Mouse (Mus musculus) liver, embryonic 15.5 days (tissue): Measurements from ENCODE around the gene Podn. TPM values are rescaled to one million over a fixed set of nuclear protein-coding genes. Genes with fewer than 3 reads are reported as not detected.

Experiments
- ATAC-seq: fragments of 200-750 bp; cut with Nextera tagmentation; 2 replicates; pipeline ENCODE4 v1.8.0; 2017; ENCODE audit warnings: moderate number of reproducible peaks, mild to moderate bottlenecking, moderate library complexity; ENCODE audit not compliant: insufficient read depth
- H3K27ac ChIP-seq: fragments of 300-500 bp; sonication (generic); replicated peaks from 2 replicates; pipeline ENCODE4 v1.5.1; 2015; ENCODE audit warnings: mild to moderate bottlenecking, inconsistent platforms
- H3K27me3 ChIP-seq: fragments of 300-500 bp; sonication (generic); 2 replicates; pipeline ENCODE4 v1.6.1; 2015; ENCODE audit warnings: mild to moderate bottlenecking, inconsistent platforms
- H3K36me3 ChIP-seq: fragments of 300-500 bp; sonication (generic); replicated peaks from 2 replicates; pipeline ENCODE4 v1.6.1; 2015; ENCODE audit warnings: moderate library complexity, mild to moderate bottlenecking, inconsistent platforms
- H3K4me1 ChIP-seq: fragments of 300-500 bp; sonication (generic); replicated peaks from 2 replicates; pipeline ENCODE4 v1.6.1; 2015; ENCODE audit warnings: inconsistent platforms
- H3K4me2 ChIP-seq: fragments of 300-500 bp; sonication (generic); 2 replicates; pipeline ENCODE4 v1.6.1; 2015; ENCODE audit warnings: moderate library complexity, mild to moderate bottlenecking, inconsistent platforms
- H3K4me3 ChIP-seq: fragments of 300-500 bp; sonication (generic); replicated peaks from 2 replicates; pipeline ENCODE4 v1.5.1; 2015; ENCODE audit warnings: mild to moderate bottlenecking, inconsistent platforms
- H3K9ac ChIP-seq: fragments of 300-500 bp; sonication (generic); 2 replicates; pipeline ENCODE4 v1.6.1; 2015; ENCODE audit warnings: moderate library complexity, mild to moderate bottlenecking, inconsistent platforms
- H3K9me3 ChIP-seq: fragments of 300-500 bp; sonication (generic); replicated peaks from 2 replicates; pipeline ENCODE4 v1.6.1; 2016; ENCODE audit warnings: inconsistent platforms
- WGBS: fragments of 180-500 bp; shearing (Covaris S2); methylation state at CpG from one replicate; pipeline ENCODE4 v1.1.7; 2015; ENCODE audit warnings: mixed read lengths; ENCODE audit not compliant: insufficient replicate concordance; 5-methylcytosine and 5-hydroxymethylcytosine counted together
- polyA plus RNA-seq: library from polyadenylated mRNA; unstranded; fragments of >200 nt; fragmentation: Nextera tagmentation; extraction: Ambion mirVana; gene quantifications from 2 replicates; pipeline ENCODE4 v1.2.1, GENCODE M21; 2015

Gene Podn
- polyA plus RNA-seq, 1 experiment from 2014 or later = 0.17 TPM

GRCm38 (mm10) chr4:107983717-107984116, 112.5 kb downstream of the Podn start:
- Histone ChIP-seq H3K9me3 (no peaks in the 10 kb centered on the region), H3K27me3 (peaks cover under 1% of the 10 kb centered on the region; the same call in 1 of the 2 replicates), H3K4me3 (no peak overlapping the region), H3K36me3 (no peaks in the 10 kb centered on the region), H3K4me2 (no peak overlapping the region), H3K27ac (no peak overlapping the region), H3K9ac (no peak overlapping the region), H3K4me1 (0 out of 2 replicates have a peak, but pooled peaks cover 2% of the 10 kb centered on the region)
- WGBS = 57% methylated on average over 1 of the region's 1 CpGs
- no peak for ATAC-seq

- Histone ChIP-seq H3K36me3 (no peaks in the 10 kb centered on the region), H3K4me2 (no peak overlapping the region), H3K9me3 (no peaks in the 10 kb centered on the region), H3K9ac (no peak overlapping the region), H3K4me3 (no peak overlapping the region), H3K27ac (no peak overlapping the region), H3K27me3 (no peaks in the 10 kb centered on the region), H3K4me1 (0 out of 2 replicates have a peak, but pooled peaks cover 2% of the 10 kb centered on the region)
- WGBS = 69% methylated on average over 6 of the region's 6 CpGs
- ATAC-seq = no peak
Observed at GRCm38 (mm10) chr4:107980002-107980600, 116.1 kb downstream of the Podn start.

- no peak overlapping the region for H3K27ac ChIP-seq
- no peak for ATAC-seq
- WGBS = 31% methylated on average over 2 of the region's 2 CpGs
Observed at GRCm38 (mm10) chr4:107979530-107979929, 116.7 kb downstream of the Podn start.

GRCm38 (mm10) chr4:107977593-107977992, 118.7 kb downstream of the Podn start:
- no peak overlapping the region for H3K4me2 ChIP-seq
- 59% methylated on average over 4 of the region's 4 CpGs for WGBS
- no peaks in the 10 kb centered on the region for H3K9me3 ChIP-seq
- H3K9ac ChIP-seq = no peak overlapping the region
- no peak overlapping the region for H3K4me3 ChIP-seq
- no peaks in the 10 kb centered on the region for H3K36me3 ChIP-seq
- ATAC-seq = no peak
- H3K27me3 ChIP-seq = no peaks in the 10 kb centered on the region
- H3K4me1 ChIP-seq = 0 out of 2 replicates have a peak, but pooled peaks cover 2% of the 10 kb centered on the region
- no peak overlapping the region for H3K27ac ChIP-seq

More at GRCm38 (mm10) chr4:107979530-107979929, 116.7 kb downstream of the Podn start:
- H3K27me3 ChIP-seq = no peaks in the 10 kb centered on the region
- no peaks in the 10 kb centered on the region for H3K9me3 ChIP-seq
- H3K4me3 ChIP-seq = no peak overlapping the region
- no peak overlapping the region for H3K4me2 ChIP-seq
- no peak overlapping the region for H3K9ac ChIP-seq
- H3K36me3 ChIP-seq = no peaks in the 10 kb centered on the region
- 0 out of 2 replicates have a peak, but pooled peaks cover 2% of the 10 kb centered on the region for H3K4me1 ChIP-seq

GRCm38 (mm10) chr4:107975004-107975403, 121.2 kb downstream of the Podn start:
- H3K4me3 ChIP-seq = no peak overlapping the region
- no peak overlapping the region for H3K9ac ChIP-seq
- no peaks in the 10 kb centered on the region for H3K27me3 ChIP-seq
- ATAC-seq = no peak
- WGBS = 71% methylated on average over 7 of the region's 7 CpGs
- H3K36me3 ChIP-seq = no peaks in the 10 kb centered on the region
- H3K27ac ChIP-seq = no peak overlapping the region
- no peaks in the 10 kb centered on the region for H3K9me3 ChIP-seq
- H3K4me2 ChIP-seq = no peak overlapping the region
- H3K4me1 ChIP-seq = no peaks in the 10 kb centered on the region

- H3K4me2 ChIP-seq = no peak overlapping the region
- no peak overlapping the region for H3K9ac ChIP-seq
- H3K27me3 ChIP-seq = no peaks in the 10 kb centered on the region
- no peak overlapping the region for H3K27ac ChIP-seq
- no peak overlapping the region for H3K4me3 ChIP-seq
- WGBS = 71% methylated on average over 11 of the region's 11 CpGs
- no peak for ATAC-seq
- H3K4me1 ChIP-seq = no peaks in the 10 kb centered on the region
- no peaks in the 10 kb centered on the region for H3K9me3 ChIP-seq
- no peaks in the 10 kb centered on the region for H3K36me3 ChIP-seq
Observed at GRCm38 (mm10) chr4:107974527-107974926, 121.7 kb downstream of the Podn start.

GRCm38 (mm10) chr4:107971162-107971561, 125.1 kb downstream of the Podn start:
- 58% methylated on average over 1 of the region's 1 CpGs for WGBS
- H3K9me3 ChIP-seq = no peaks in the 10 kb centered on the region
- no peaks in the 10 kb centered on the region for H3K36me3 ChIP-seq
- no peaks in the 10 kb centered on the region for H3K4me1 ChIP-seq
- ATAC-seq = no peak
- no peak overlapping the region for H3K4me3 ChIP-seq
- no peaks in the 10 kb centered on the region for H3K27me3 ChIP-seq
- H3K4me2 ChIP-seq = no peak overlapping the region
- no peak overlapping the region for H3K27ac ChIP-seq
- no peak overlapping the region for H3K9ac ChIP-seq

- H3K4me1 ChIP-seq = no peaks in the 10 kb centered on the region
- no peaks in the 10 kb centered on the region for H3K36me3 ChIP-seq
- no peak overlapping the region for H3K4me2 ChIP-seq
- H3K27ac ChIP-seq = no peak overlapping the region
- H3K27me3 ChIP-seq = no peaks in the 10 kb centered on the region
- H3K4me3 ChIP-seq = no peak overlapping the region
- H3K9me3 ChIP-seq = no peaks in the 10 kb centered on the region
- ATAC-seq = no peak
- H3K9ac ChIP-seq = no peak overlapping the region
Observed at GRCm38 (mm10) chr4:107969781-107970180, 126.5 kb downstream of the Podn start.

GRCm38 (mm10) chr4:107967966-107968682, 128.1 kb downstream of the Podn start, which contains the start of gene Slc1a7:
Gene Slc1a7, plus strand, starts transcription at chr4:107968332.
- H3K27ac ChIP-seq = no peak within 1 kb of the TSS
- no peak within 1 kb of the TSS for H3K4me3 ChIP-seq
- H3K9me3 ChIP-seq = no peaks in the 10 kb centered on the region
- no peaks in the 10 kb centered on the region for H3K4me1 ChIP-seq
- no peak within 1 kb of the TSS for H3K4me2 ChIP-seq
- H3K36me3 ChIP-seq = no peaks in the 10 kb centered on the region
- no peak for ATAC-seq
- WGBS = 66% methylated on average over 16 of the region's 16 CpGs
- H3K9ac ChIP-seq = no peak within 1 kb of the TSS
- H3K27me3 ChIP-seq = no peaks in the 10 kb centered on the region

GRCm38 (mm10) chr4:107966416-107967109, 129.7 kb downstream of the Podn start:
- Histone ChIP-seq H3K4me1 (no peaks in the 10 kb centered on the region), H3K27me3 (no peaks in the 10 kb centered on the region), H3K4me2 (no peak overlapping the region), H3K27ac (no peak overlapping the region), H3K9ac (no peak overlapping the region), H3K36me3 (no peaks in the 10 kb centered on the region), H3K4me3 (no peak overlapping the region), H3K9me3 (no peaks in the 10 kb centered on the region)
- no peak for ATAC-seq
- 28% methylated on average over 5 of the region's 5 CpGs for WGBS
